Mouse (Mus musculus) liver, adult 2 months (tissue): Measurements from ENCODE around the gene Hoga1. TPM values are rescaled to one million over a fixed set of nuclear protein-coding genes. Genes with fewer than 3 reads are reported as not detected.

Source experiments
- DNase-seq: peaks from one replicate; pipeline ENCODE4 v3.0.0-alpha.2; 2011; ENCODE audit warnings: low read depth, low spot score; ENCODE audit errors: extremely low read depth
- H3K27ac ChIP-seq: fragments of 200-500 bp; replicated peaks from 2 replicates; pipeline ENCODE4 v1.5.1; 2012; ENCODE audit warnings: low read depth, mild to moderate bottlenecking, control low read depth, inconsistent platforms, low read length; ENCODE audit not compliant: insufficient read depth
- H3K27me3 ChIP-seq: fragments of 200-500 bp; 2 replicates; pipeline ENCODE4 v1.6.1; 2012; ENCODE audit warnings: mild to moderate bottlenecking, moderate library complexity, low read length, inconsistent platforms; ENCODE audit not compliant: control insufficient read depth, insufficient read depth
- H3K36me3 ChIP-seq: fragments of 200-500 bp; 2 replicates; pipeline ENCODE4 v1.6.1; 2012; ENCODE audit warnings: low read length, inconsistent platforms; ENCODE audit not compliant: control insufficient read depth, insufficient read depth
- H3K4me1 ChIP-seq: fragments of 200-500 bp; 2 replicates; pipeline ENCODE4 v1.6.1; 2011; ENCODE audit warnings: low read length; ENCODE audit not compliant: control insufficient read depth, insufficient read depth
- H3K4me3 ChIP-seq: fragments of 200-500 bp; 2 replicates; pipeline ENCODE4 v1.5.1; 2011; ENCODE audit warnings: low read depth, mild to moderate bottlenecking, control low read depth, low read length, moderate library complexity; ENCODE audit not compliant: insufficient read depth
- H3K79me2 ChIP-seq: fragments of 200-500 bp; 2 replicates; pipeline ENCODE4 v1.6.1; 2012; ENCODE audit warnings: inconsistent platforms, mild to moderate bottlenecking, low read length, moderate library complexity; ENCODE audit not compliant: control insufficient read depth, insufficient read depth
- H3K9ac ChIP-seq: fragments of 200-500 bp; 2 replicates; pipeline ENCODE4 v1.6.1; 2012; ENCODE audit warnings: low read depth, mild to moderate bottlenecking, control low read depth, inconsistent platforms, low read length
- CTCF ChIP-seq: fragments of 200-500 bp; IDR thresholded peaks from 2 replicates; pipeline ENCODE4 v1.5.1; 2011; ENCODE audit warnings: low read depth, low read length, control low read depth
- POLR2A ChIP-seq: fragments of 200-500 bp; IDR thresholded peaks from 2 replicates; pipeline ENCODE4 v1.6.1; 2011; ENCODE audit warnings: low read length, control low read depth; ENCODE audit not compliant: insufficient read depth; ENCODE audit errors: extremely low read depth
- WGBS: fragments of 180-500 bp; shearing (Covaris S2); methylation state at CpG from one replicate; pipeline ENCODE4 v1.1.7; 2018; 5-methylcytosine and 5-hydroxymethylcytosine counted together
- polyA plus RNA-seq: library from polyadenylated mRNA; depleted of rRNA; stranded (reverse); fragments of >200 nt; gene quantifications from 2 replicates; pipeline ENCODE4 v1.2.3, GENCODE M21; 2012
- total RNA-seq: library from RNA; depleted of rRNA; stranded (reverse); fragments of >200 nt; gene quantifications from 2 replicates; pipeline ENCODE4 v1.2.3, GENCODE M21; 2014

Gene Hoga1
- total and polyA plus RNA-seq, 2 experiments, result 128 to 290 TPM

DNA sequence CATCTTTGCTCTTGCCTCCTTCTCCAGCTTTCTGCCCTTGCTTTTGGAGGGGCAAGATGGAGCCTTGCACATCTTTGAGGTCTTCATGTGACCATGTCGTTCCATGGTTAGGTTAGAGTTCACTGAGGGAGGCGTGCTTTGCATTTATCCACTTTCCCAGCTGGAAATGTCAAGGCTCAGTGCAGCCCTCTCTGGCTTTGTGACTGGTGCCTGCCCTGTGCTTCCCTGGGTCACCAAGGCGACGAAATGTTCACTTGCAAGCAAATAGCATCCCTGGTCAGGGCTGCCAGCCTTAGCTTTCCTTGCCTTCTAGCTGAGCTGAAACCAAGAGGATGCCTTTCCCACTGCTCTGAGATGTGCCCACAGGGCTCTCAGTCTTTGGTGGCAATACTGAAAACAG, 35.0 kb upstream of the Hoga1 start:
- Histone ChIP-seq H3K9ac (no peak overlapping the region), H3K4me1 (peaks cover 4% of the 10 kb centered on the region; the same call in 1 of the 2 replicates), H3K79me2 (peaks cover 41% of the 10 kb centered on the region), H3K27ac (no peak overlapping the region), H3K36me3 (no peaks in the 10 kb centered on the region), H3K27me3 (no peaks in the 10 kb centered on the region), H3K4me3 (no peak overlapping the region)
- WGBS, result 89% methylated on average over 4 of the region's 4 CpGs
- TF ChIP-seq CTCF (no peak), POLR2A (no peak)
- DNase-seq, result no peak

DNA sequence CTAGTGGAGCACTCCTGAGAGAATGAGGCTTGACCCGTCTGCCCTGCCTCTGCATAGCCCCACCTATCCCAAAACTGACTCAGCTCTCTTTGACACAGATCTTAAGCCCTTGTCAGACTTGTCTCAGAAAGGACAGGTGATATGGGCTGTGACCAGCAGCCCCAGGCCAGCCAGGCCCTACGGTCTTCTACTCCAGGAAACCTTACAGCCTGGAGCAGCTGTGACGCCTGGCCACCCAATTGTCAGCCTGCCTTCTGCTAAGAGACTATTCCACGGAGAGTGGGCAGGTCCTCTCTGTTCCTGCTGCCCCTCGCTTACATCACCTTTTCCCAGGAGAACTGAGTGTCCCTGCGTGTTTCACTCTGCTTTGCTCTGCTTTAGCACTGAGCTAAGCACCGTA, 34.3 kb upstream of the Hoga1 start:
- DNase-seq, result no peak
- Histone ChIP-seq H3K4me1 (no peaks in the 10 kb centered on the region), H3K27me3 (no peaks in the 10 kb centered on the region), H3K27ac (no peak overlapping the region), H3K9ac (no peak overlapping the region), H3K36me3 (no peaks in the 10 kb centered on the region), H3K79me2 (peaks cover 36% of the 10 kb centered on the region), H3K4me3 (no peak overlapping the region)
- TF ChIP-seq CTCF, result no peak
- no peak for TF ChIP-seq POLR2A
- 95% methylated on average over 7 of the region's 7 CpGs for WGBS

DNA sequence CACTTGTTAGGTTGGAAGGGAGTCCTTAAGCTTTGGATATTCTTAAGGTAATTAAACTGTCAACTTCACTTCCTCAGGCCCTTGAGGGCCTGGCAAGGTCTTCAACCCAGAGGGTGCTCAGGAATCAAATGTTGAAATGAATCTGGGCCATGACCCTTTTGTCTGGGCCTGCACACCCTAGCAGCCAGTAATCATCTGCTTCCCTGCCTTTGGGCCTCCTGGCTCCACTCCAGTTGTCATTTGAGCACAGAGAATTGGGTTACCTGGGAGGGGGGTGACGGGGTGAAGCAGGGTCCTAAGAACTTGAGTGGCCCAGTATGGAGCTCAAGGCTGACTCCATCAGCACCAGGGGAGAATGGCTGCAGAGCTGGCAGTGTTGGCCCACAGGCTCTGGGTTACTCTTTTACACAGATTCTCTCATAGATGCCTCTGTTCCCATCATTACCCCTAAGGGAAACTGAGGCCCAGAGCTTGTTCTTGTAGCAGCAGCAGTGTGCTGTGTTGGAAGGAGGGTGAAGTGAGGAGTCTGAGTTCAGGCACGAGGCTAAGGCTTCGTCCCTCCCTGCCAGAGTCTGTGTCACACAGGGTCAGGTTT, 31.1 kb upstream of the Hoga1 start:
- DNase-seq, result no peak
- Histone ChIP-seq H3K36me3 (no peaks in the 10 kb centered on the region), H3K4me1 (peaks cover 10% of the 10 kb centered on the region), H3K27me3 (no peaks in the 10 kb centered on the region), H3K9ac (no peak overlapping the region), H3K4me3 (no peak overlapping the region), H3K79me2 (peaks cover 24% of the 10 kb centered on the region), H3K27ac (no peak overlapping the region)
- WGBS, result 97% methylated on average over 3 of the region's 3 CpGs
- no peak for TF ChIP-seq POLR2A

DNA sequence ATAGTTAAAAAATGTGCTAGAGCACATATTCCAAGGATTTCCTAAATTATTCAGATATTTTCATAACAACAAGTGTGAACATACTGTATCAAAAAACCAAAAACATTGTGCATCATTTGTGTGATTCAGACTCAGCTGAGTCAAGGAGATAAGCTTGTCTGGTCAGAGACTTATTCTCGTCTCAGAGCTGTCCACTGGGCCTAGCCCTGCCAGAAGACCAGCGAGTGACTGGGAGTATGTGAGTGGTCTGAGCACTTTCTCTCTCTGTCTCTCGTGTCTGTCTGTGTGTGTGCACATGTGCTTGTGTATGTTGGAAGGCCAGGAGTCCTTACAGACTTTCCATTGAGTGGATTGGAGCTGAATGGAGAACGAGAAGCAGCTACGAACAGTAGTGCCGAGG, 30.4 kb upstream of the Hoga1 start:
- no peak overlapping the region for H3K9ac ChIP-seq
- 93% methylated on average over 6 of the region's 6 CpGs for WGBS
- no peaks in the 10 kb centered on the region for H3K27me3 ChIP-seq
- TF ChIP-seq CTCF (no peak), POLR2A (no peak)
- no peak overlapping the region for H3K27ac ChIP-seq
- H3K4me1 ChIP-seq, result peaks cover 10% of the 10 kb centered on the region
- no peak for DNase-seq
- no peak overlapping the region for H3K4me3 ChIP-seq
- H3K79me2 ChIP-seq, result peaks cover 19% of the 10 kb centered on the region
- no peaks in the 10 kb centered on the region for H3K36me3 ChIP-seq

DNA sequence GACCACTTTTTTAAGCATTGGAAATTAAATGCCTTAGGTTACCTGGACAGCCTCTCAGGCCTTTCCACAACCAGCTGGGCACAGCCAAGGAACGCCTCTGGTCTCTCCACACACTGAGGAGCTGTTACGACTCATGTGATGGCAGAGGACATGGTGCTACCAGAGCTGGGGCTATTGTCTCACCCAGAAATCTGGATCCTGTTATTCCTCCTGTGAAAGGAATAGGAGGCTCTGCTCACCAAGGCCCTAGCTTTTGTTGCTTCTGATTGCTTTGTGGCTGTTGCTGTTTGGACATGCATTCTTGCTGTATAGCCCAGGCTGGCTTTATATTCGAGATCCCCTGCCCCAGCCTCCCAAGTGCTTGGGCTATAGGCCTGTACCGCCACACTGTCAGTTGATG, 29.2 kb upstream of the Hoga1 start:
- no peak overlapping the region for H3K27ac ChIP-seq
- TF ChIP-seq CTCF, result no peak

DNA sequence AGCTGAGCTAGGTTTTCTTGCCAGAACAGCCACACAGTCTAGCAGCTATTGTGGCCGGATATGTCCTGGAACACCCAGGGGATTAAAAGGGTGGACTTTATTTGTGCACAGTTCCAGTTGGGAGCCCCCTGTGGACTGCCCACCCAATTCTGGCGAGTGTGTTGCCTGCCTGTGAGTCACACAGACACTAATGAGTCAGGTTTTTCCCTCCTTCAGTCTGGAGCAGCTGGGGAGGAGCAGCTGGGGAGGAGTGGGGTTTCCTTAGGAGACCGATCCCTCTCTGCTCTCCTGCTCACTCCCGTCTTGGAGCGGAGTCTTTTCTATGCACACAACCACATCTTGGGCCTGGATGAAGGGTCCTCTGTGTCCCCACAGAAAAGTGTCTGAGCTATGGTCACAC, 28.6 kb upstream of the Hoga1 start:
- TF ChIP-seq POLR2A (no peak), CTCF (no peak)
- WGBS, result 89% methylated on average over 5 of the region's 5 CpGs
- H3K36me3 ChIP-seq, result no peaks in the 10 kb centered on the region
- no peak overlapping the region for H3K27ac ChIP-seq
- no peak overlapping the region for H3K9ac ChIP-seq
- H3K4me1 ChIP-seq, result peaks cover 10% of the 10 kb centered on the region
- no peak overlapping the region for H3K4me3 ChIP-seq
- H3K79me2 ChIP-seq, result peaks cover 19% of the 10 kb centered on the region
- no peak for DNase-seq
- no peaks in the 10 kb centered on the region for H3K27me3 ChIP-seq

More for the DNA sequence above, 29.2 kb upstream of the Hoga1 start:
- Histone ChIP-seq H3K4me3 (no peak overlapping the region), H3K79me2 (peaks cover 17% of the 10 kb centered on the region), H3K27me3 (no peaks in the 10 kb centered on the region), H3K36me3 (no peaks in the 10 kb centered on the region), H3K4me1 (peaks cover 10% of the 10 kb centered on the region), H3K9ac (no peak overlapping the region)
- no peak for DNase-seq
- WGBS, result 89% methylated on average over 4 of the region's 4 CpGs
